Mouse (Mus musculus) ES-Bruce4 (cell line): ENCODE measurements around the gene Zdhhc14.

Experiments used
- CTCF ChIP-seq: IDR thresholded peaks from one replicate; pipeline ENCODE4 v1.8.1; 2011; ENCODE audit warnings: low read depth, low read length
- POLR2A ChIP-seq: IDR thresholded peaks from one replicate; pipeline ENCODE4 v1.8.1; 2011; ENCODE audit warnings: low read length; ENCODE audit not compliant: insufficient read depth

GRCm38 (mm10) chr17:5765746-5766145 is 273.4 kb downstream of the Zdhhc14 start:
- TF ChIP-seq POLR2A (no peak), CTCF (no peak)
